Mouse (Mus musculus) left cerebral cortex, adult 6 months (tissue): Measurements from ENCODE around the gene Olfr1315-ps1. TPM values are rescaled to one million over a fixed set of nuclear protein-coding genes. Genes with fewer than 3 reads are reported as not detected.

Source experiments
- long read RNA-seq, 2 experiments: library from polyadenylated mRNA; unstranded; transcript quantifications; one replicate each; pipeline ENCODE4 v2.0.0; 2019 to 2020
- polyA plus RNA-seq: library from polyadenylated mRNA; unstranded; fragments of <200 nt; fragmentation: Nextera tagmentation; gene quantifications from 2 replicates; pipeline ENCODE4 v1.2.3, GENCODE M21; 2021

Olfr1315-ps1 gene
- polyA plus RNA-seq, result not detected in 2 replicates
- long read RNA-seq, experiment 1, result 0 reads
- long read RNA-seq, experiment 2, result 0 reads

GRCm38 (mm10) chr2:112115340-112115739 lies at the start of gene Olfr1315-ps1:
Gene Olfr1315-ps1 (minus strand): TSS chr2:112115440.

GRCm38 (mm10) chr2:112153898-112154297 lies 38.7 kb upstream of the Olfr1315-ps1 start, which contains the start of gene Olfr1318:
Gene Olfr1318 (plus strand): TSS chr2:112154198.

GRCm38 (mm10) chr2:112140029-112140428 lies 24.8 kb upstream of the Olfr1315-ps1 start, which contains the start of gene Olfr1317:
Gene Olfr1317 (plus strand): TSS chr2:112140329.

GRCm38 (mm10) chr2:112134877-112135276 lies 19.6 kb upstream of the Olfr1315-ps1 start, which contains the start of gene Olfr1316:
Gene Olfr1316 (minus strand): TSS chr2:112134977.

GRCm38 (mm10) chr2:112096681-112097080 lies 18.6 kb downstream of the Olfr1315-ps1 start, which contains the start of gene Olfr1314:
Gene Olfr1314 (minus strand): TSS chr2:112096781.

GRCm38 (mm10) chr2:112077743-112078142 lies 37.5 kb downstream of the Olfr1315-ps1 start, which contains the start of gene Olfr1313:
Gene Olfr1313 (minus strand): TSS chr2:112077843.

Other genes starting within 250 kb of the Olfr1315-ps1 start
- gene Olfr1305, start 238.3 kb downstream of the Olfr1315-ps1 start, polyA plus RNA-seq, result not detected in 2 replicates
- gene Olfr1306, start 199.2 kb downstream of the Olfr1315-ps1 start, polyA plus RNA-seq, result not detected in 2 replicates
- not detected in 2 replicates for gene Olfr1307, start 166.0 kb downstream of the Olfr1315-ps1 start, polyA plus RNA-seq
- gene Olfr1308, start 150.5 kb downstream of the Olfr1315-ps1 start, polyA plus RNA-seq, result not detected in 2 replicates
- gene Olfr1309, start 125.2 kb downstream of the Olfr1315-ps1 start, polyA plus RNA-seq, result not detected in 2 replicates
- gene Olfr1310, start 102.7 kb downstream of the Olfr1315-ps1 start, polyA plus RNA-seq, result not detected in 2 replicates
- gene Olfr1311, start 91.0 kb downstream of the Olfr1315-ps1 start, polyA plus RNA-seq, result not detected in 2 replicates
- not detected in 2 replicates for gene Olfr1312, start 65.2 kb downstream of the Olfr1315-ps1 start, polyA plus RNA-seq
- gene Olfr1313, start 37.6 kb downstream of the Olfr1315-ps1 start, polyA plus RNA-seq, result not detected in 2 replicates
- not detected in 2 replicates for gene Olfr1314, start 18.7 kb downstream of the Olfr1315-ps1 start, polyA plus RNA-seq
- gene Olfr1316, start 19.5 kb upstream of the Olfr1315-ps1 start, polyA plus RNA-seq, result not detected in 2 replicates
- not detected in 2 replicates for gene Olfr1317, start 24.9 kb upstream of the Olfr1315-ps1 start, polyA plus RNA-seq
- gene Olfr1318, start 38.8 kb upstream of the Olfr1315-ps1 start, polyA plus RNA-seq, result not detected in 2 replicates
- gene Lpcat4, start 124.0 kb upstream of the Olfr1315-ps1 start, polyA plus RNA-seq, result 41.7 and 89.1 TPM in 2 replicates
- gene Nutm1, start 143.9 kb upstream of the Olfr1315-ps1 start, polyA plus RNA-seq, result 0.09 and 0.15 TPM in 2 replicates
- 289 TPM in 2 replicates for gene Nop10, start 146.5 kb upstream of the Olfr1315-ps1 start, polyA plus RNA-seq
- 15.8 and 15.9 TPM in 2 replicates for gene Slc12a6, start 150.4 kb upstream of the Olfr1315-ps1 start, polyA plus RNA-seq
- gene Gm21985, start 150.9 kb upstream of the Olfr1315-ps1 start, polyA plus RNA-seq, result 0.29 TPM in 1 of 2 replicates, not detected in the other